Mouse (Mus musculus): ENCODE data around the gene Gm7102.

Gene Gm7102

DNA sequence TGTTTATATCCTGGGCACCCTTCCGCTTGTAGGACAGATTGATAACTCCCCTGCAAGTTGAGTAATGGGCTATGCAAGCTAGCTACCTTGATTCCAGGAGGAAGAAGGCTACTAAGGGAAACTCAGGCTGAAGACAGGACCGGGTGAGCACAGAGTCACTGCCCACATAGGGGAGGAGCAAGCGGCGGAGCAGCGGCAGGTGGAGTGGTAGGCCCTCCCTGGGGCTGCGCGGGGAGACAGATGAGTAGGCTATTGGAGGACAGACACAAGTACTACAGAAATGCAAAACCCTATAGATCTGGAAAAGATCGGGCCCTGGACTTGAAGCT is 24.8 kb downstream of the Gm7102 start:
- Histone ChIP-seq H3K4me1 (replicated peaks; ENCODE audit: low read depth, low read length) (no peaks in the 10 kb centered on the region), H3K9me3 (ENCODE audit: low read length) (peaks cover 12% of the 10 kb centered on the region), H3K36me3 (ENCODE audit: insufficient read depth, low read length) (no peaks in the 10 kb centered on the region), H3K27me3 (ENCODE audit: insufficient read depth, low read length) (0 out of 2 replicates have a peak, but pooled peaks cover 2% of the 10 kb centered on the region), H3K4me3 (replicated peaks; ENCODE audit: low read length) (peak overlapping the region; percentile 61)
- TF ChIP-seq NANOG (IDR thresholded peaks at IDR 0.05; ENCODE audit: borderline replicate concordance, low read length) (no peak), POU5F1 (IDR thresholded peaks at IDR 0.05; ENCODE audit: borderline replicate concordance, low read length) (no peak), CTCF (conservative IDR thresholded peaks at IDR 0.05; ENCODE audit: low read length) (no peak)

GRCm38 (mm10) chr19:61141299-61141698 is 34.8 kb downstream of the Gm7102 start:
- TF ChIP-seq POU5F1 (IDR thresholded peaks at IDR 0.05; ENCODE audit: borderline replicate concordance, low read length) (no peak), CTCF (conservative IDR thresholded peaks at IDR 0.05; ENCODE audit: low read length) (no peak), NANOG (IDR thresholded peaks at IDR 0.05; ENCODE audit: borderline replicate concordance, low read length) (no peak)
- peak overlapping the region; percentile 85 for H3K4me3 ChIP-seq (replicated peaks; ENCODE audit: low read length)

GRCm38 (mm10) chr19:61140342-61141206 is 35.5 kb downstream of the Gm7102 start, which contains the start of gene Zfp950:
Zfp950 (minus strand) TSS chr19:61140840.
- Histone ChIP-seq H3K9me3 (ENCODE audit: low read length) (no peaks in the 10 kb centered on the region), H3K27me3 (ENCODE audit: insufficient read depth, low read length) (no peaks in the 10 kb centered on the region), H3K4me1 (replicated peaks; ENCODE audit: low read depth, low read length) (peaks cover 22% of the 10 kb centered on the region), H3K4me3 (replicated peaks; ENCODE audit: low read length) (peak within 1 kb of the TSS; percentile 85), H3K36me3 (ENCODE audit: insufficient read depth, low read length) (no peaks in the 10 kb centered on the region)
- TF ChIP-seq CTCF (conservative IDR thresholded peaks at IDR 0.05; ENCODE audit: low read length): no peak

More at GRCm38 (mm10) chr19:61141299-61141698, 34.8 kb downstream of the Gm7102 start:
- Histone ChIP-seq H3K9me3 (ENCODE audit: low read length) (no peaks in the 10 kb centered on the region), H3K4me1 (replicated peaks; ENCODE audit: low read depth, low read length) (peaks cover 22% of the 10 kb centered on the region), H3K36me3 (ENCODE audit: insufficient read depth, low read length) (no peaks in the 10 kb centered on the region), H3K27me3 (ENCODE audit: insufficient read depth, low read length) (no peaks in the 10 kb centered on the region)

DNA sequence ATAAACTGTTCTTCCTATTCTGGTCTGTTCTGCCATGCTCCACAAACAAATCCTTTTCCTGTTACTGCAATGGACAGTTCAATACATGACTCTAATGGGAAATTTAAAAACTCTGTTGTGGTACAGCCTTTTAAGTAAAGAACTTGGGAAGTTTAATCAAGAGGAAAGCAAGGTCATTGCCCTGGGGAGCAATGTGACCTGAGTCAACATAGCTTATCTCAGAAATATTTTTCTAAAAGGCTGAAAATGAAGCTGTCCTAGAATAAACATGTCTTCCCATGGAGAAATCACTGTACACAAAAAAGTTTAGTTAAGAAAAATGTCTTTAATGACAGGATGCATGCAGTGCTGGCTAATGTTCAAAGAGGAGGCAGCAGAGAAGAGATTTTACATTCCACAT is 37.5 kb downstream of the Gm7102 start:
- Histone ChIP-seq H3K4me3 (replicated peaks; ENCODE audit: low read length) (no peak overlapping the region), H3K36me3 (ENCODE audit: insufficient read depth, low read length) (no peaks in the 10 kb centered on the region), H3K4me1 (replicated peaks; ENCODE audit: low read depth, low read length) (peaks cover 22% of the 10 kb centered on the region), H3K27me3 (ENCODE audit: insufficient read depth, low read length) (no peaks in the 10 kb centered on the region), H3K9me3 (ENCODE audit: low read length) (no peaks in the 10 kb centered on the region)
- TF ChIP-seq POU5F1 (IDR thresholded peaks at IDR 0.05; ENCODE audit: borderline replicate concordance, low read length) (no peak), CTCF (conservative IDR thresholded peaks at IDR 0.05; ENCODE audit: low read length) (no peak), NANOG (IDR thresholded peaks at IDR 0.05; ENCODE audit: borderline replicate concordance, low read length) (no peak)

- H3K9me3 ChIP-seq (ENCODE audit: low read length): no peaks in the 10 kb centered on the region
- TF ChIP-seq CTCF (conservative IDR thresholded peaks at IDR 0.05; ENCODE audit: low read length) (peak; percentile 47), NANOG (IDR thresholded peaks at IDR 0.05; ENCODE audit: borderline replicate concordance, low read length) (no peak), POU5F1 (IDR thresholded peaks at IDR 0.05; ENCODE audit: borderline replicate concordance, low read length) (no peak)
- no peaks in the 10 kb centered on the region for H3K27me3 ChIP-seq (ENCODE audit: insufficient read depth, low read length)
- H3K36me3 ChIP-seq (ENCODE audit: insufficient read depth, low read length): no peaks in the 10 kb centered on the region
- H3K4me1 ChIP-seq (replicated peaks; ENCODE audit: low read depth, low read length): peaks cover 15% of the 10 kb centered on the region
- no peak overlapping the region for H3K4me3 ChIP-seq (replicated peaks; ENCODE audit: low read length)
These were observed 45.0 kb downstream of the Gm7102 start for GRCm38 (mm10) chr19:61131096-61131495.
